Mouse (Mus musculus): ENCODE measurements around the gene Cux1. TPM values are rescaled to one million over a fixed set of nuclear protein-coding genes. Genes with fewer than 3 reads are reported as not detected.

Gene Cux1
- polyA plus RNA-seq, 1 experiment from 2014 or later: 107 TPM

DNA sequence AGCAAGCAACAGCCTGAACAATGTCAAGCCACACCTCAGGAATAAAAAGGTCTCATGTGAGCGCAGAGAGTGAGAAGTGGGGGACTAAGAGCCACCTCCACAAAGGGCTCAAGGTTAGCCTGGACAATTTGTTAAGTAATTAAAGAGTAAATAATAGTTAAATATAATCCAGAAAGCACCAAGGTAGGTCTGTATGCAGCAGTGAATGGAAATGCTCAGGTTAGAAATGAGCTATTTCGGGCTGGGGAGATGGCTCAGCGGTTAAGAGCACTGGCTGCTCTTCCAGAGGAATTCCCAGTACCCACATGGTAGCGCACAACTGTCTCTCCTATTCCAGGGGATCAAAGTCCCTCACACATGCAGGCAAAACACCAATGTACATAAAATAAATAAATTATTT, 59.7 kb downstream of the Cux1 start:
- no peaks in the 10 kb centered on the region for H3K9me3 ChIP-seq
- 93% methylated on average over 4 of the region's 4 CpGs for WGBS

DNA sequence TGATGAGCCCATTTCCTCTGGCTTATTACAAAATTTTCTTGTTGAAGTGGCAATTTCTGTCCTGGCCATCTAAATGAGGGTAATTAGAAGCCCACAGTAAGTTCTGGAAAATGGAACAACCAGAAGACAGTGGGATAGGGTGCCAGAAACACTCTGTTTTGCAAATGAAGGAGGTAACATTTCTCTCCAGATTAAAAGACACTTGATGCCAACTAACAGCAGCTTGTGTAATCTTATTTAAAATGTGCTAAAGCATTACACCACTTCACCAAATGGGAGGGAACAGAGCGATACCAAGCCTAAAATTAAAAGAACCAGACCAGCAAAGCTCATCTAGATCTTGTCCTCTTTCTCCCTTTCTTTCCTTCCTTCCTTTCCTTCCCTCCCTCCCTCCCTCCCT, 61.0 kb downstream of the Cux1 start:
- 82% methylated on average over 1 of the region's 1 CpGs for WGBS
- Histone ChIP-seq H3K4me1 (peaks cover 45% of the 10 kb centered on the region), H3K36me3 (replicated peaks) (no peaks in the 10 kb centered on the region), H3K4me3 (no peak overlapping the region), H3K27ac (no peak overlapping the region), H3K27me3 (ENCODE audit: poor library complexity, severe bottlenecking) (no peaks in the 10 kb centered on the region), H3K9me3 (no peaks in the 10 kb centered on the region)
- no peak for DNase-seq (ENCODE audit: extremely low spot score, low spot score)

More for the DNA sequence above, 59.7 kb downstream of the Cux1 start:
- Histone ChIP-seq H3K27ac (no peak overlapping the region), H3K27me3 (ENCODE audit: poor library complexity, severe bottlenecking) (no peaks in the 10 kb centered on the region), H3K4me1 (peaks cover 32% of the 10 kb centered on the region), H3K4me3 (no peak overlapping the region), H3K36me3 (replicated peaks) (no peaks in the 10 kb centered on the region)
- DNase-seq (ENCODE audit: extremely low spot score, low spot score): no peak

DNA sequence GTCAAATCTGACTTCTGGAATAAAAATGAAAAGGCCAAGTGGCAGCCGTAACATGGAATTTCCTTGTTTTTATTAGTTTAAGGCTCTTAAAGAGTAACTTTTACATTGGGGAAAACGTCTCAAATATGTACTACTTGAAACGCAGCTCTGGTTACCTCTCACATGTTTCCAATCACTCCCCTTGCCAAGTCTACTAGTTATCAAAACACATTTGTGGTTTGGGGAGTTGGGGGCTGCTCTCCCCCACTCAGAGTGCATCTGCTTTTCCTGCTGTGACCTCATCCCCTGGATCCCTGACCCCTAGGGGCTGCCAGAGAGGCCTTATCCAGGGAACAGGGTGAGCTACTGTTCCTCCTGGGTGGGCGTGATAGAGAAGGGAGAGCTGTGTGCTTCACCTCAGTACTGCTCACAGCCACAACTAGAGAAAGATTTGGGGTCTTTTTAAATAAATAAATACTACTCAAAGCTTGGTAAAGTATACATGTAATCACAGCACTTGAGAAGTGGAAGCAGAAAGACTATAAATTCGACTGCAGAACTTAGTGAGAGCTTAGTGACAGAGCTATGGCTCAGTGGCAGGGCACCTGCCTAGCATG, 64.7 kb downstream of the Cux1 start:
- H3K27ac ChIP-seq: no peak overlapping the region
- peak; percentile 16 for DNase-seq (ENCODE audit: extremely low spot score, low spot score)
- H3K9me3 ChIP-seq: no peaks in the 10 kb centered on the region
- WGBS: 59% methylated on average over 5 of the region's 5 CpGs
- H3K4me3 ChIP-seq: no peak overlapping the region
- no peaks in the 10 kb centered on the region for H3K27me3 ChIP-seq (ENCODE audit: poor library complexity, severe bottlenecking)
- peaks cover 59% of the 10 kb centered on the region for H3K4me1 ChIP-seq
- H3K36me3 ChIP-seq (replicated peaks): no peaks in the 10 kb centered on the region

DNA sequence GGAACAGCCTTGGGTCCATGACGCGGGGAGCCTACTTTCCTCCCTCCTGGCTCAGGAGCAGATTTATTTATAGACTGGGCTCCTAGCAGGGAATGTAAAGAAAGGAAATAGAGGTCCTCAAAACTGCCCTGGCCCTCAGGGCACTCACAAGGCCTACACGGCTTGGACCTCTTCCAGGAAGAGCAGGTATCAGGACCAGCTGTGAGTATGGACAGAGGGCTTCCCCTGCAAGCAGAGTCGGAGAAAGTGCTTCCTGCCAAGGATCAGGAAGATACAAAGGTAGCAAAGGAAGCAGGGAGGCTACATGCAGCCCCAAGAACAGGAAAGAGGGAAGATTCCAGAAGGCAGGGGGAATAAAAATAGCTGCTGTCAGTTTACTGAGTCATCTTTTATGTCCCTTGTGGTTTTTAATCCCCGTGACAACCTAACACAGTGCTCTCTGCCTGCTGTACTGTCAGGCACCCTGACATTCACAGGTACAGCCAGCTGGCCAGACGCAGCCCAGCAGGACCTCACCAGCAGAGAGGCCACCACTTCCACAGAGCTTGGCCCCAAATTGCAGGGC, 66.9 kb downstream of the Cux1 start:
- WGBS: 71% methylated on average over 6 of the region's 6 CpGs
- Histone ChIP-seq H3K4me1 (peaks cover 57% of the 10 kb centered on the region), H3K27me3 (ENCODE audit: poor library complexity, severe bottlenecking) (no peaks in the 10 kb centered on the region), H3K9me3 (no peaks in the 10 kb centered on the region), H3K27ac (no peak overlapping the region), H3K36me3 (replicated peaks) (no peaks in the 10 kb centered on the region), H3K4me3 (no peak overlapping the region)
- DNase-seq (ENCODE audit: extremely low spot score, low spot score): no peak

DNA sequence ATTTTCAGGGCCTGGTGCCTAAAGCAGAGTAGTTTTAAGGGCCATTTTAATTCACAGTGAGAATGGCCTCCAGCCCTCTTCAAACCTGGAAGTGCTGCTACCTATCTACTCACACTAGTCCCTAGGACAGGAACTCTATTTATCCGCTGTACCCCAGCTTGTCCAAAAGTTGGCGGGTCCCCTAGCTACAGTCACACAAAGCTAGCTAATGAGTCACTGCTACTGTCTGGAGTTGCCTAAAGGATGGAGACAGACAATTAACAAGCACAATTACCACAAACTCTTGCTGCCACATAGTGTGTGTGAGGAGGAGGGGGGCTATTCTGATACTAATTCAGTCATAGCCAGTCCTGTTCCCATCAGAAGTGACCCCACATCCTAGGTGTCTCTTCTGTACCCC, 68.0 kb downstream of the Cux1 start:
- Histone ChIP-seq H3K4me3 (no peak overlapping the region), H3K36me3 (replicated peaks) (no peaks in the 10 kb centered on the region), H3K9me3 (no peaks in the 10 kb centered on the region), H3K27ac (no peak overlapping the region), H3K27me3 (ENCODE audit: poor library complexity, severe bottlenecking) (no peaks in the 10 kb centered on the region), H3K4me1 (peaks cover 61% of the 10 kb centered on the region)
- no peak for DNase-seq (ENCODE audit: extremely low spot score, low spot score)
- 92% methylated on average over 2 of the region's 2 CpGs for WGBS

DNA sequence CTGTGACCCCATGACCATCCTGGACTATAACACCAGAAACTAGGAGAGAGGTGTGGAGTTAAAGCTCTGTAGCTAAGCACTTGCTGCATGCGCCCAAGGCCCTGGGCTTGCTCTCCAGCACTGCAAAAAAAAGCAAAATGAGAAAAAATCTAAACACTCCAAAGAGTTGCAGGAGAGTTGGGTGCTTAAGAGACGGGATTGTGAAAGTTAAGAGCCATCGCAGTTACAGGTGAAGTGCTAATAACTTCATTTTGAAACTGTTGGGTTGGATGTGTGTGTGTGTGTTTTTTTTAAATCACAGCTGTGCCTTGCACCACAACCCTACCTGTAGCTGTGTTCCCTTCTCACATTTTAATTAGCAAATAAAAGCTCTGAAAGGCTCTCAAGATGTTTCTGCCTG, 68.5 kb downstream of the Cux1 start:
- no peak overlapping the region for H3K4me3 ChIP-seq
- no peak overlapping the region for H3K27ac ChIP-seq
- 94% methylated on average over 3 of the region's 3 CpGs for WGBS
- DNase-seq (ENCODE audit: extremely low spot score, low spot score): no peak
- no peaks in the 10 kb centered on the region for H3K27me3 ChIP-seq (ENCODE audit: poor library complexity, severe bottlenecking)
- no peaks in the 10 kb centered on the region for H3K9me3 ChIP-seq
- H3K36me3 ChIP-seq (replicated peaks): no peaks in the 10 kb centered on the region
- H3K4me1 ChIP-seq: peaks cover 57% of the 10 kb centered on the region

DNA sequence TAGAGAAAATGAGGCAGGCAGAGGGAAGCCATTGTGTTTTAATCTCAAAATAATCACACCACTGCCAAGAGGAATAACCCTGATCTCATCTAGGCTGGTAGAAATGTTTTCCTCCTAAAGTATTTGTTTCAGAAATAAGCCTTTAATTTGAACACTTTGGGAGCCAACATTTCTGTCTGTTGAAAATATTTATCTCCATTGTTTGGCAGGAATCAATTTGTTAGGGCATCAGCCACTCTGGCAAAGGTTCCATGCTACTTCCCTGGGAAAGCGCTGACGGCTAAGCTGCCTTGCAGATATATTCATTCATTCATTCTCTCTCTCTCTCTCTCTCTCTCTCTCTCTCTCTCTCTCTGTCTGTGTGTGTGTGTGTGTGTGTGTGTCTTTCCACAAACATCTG, 70.0 kb downstream of the Cux1 start:
- Histone ChIP-seq H3K4me1 (peaks cover 52% of the 10 kb centered on the region), H3K4me3 (no peak overlapping the region), H3K36me3 (replicated peaks) (no peaks in the 10 kb centered on the region), H3K27ac (no peak overlapping the region), H3K27me3 (ENCODE audit: poor library complexity, severe bottlenecking) (no peaks in the 10 kb centered on the region), H3K9me3 (no peaks in the 10 kb centered on the region)
- no peak for DNase-seq (ENCODE audit: extremely low spot score, low spot score)
- 91% methylated on average over 2 of the region's 2 CpGs for WGBS

DNA sequence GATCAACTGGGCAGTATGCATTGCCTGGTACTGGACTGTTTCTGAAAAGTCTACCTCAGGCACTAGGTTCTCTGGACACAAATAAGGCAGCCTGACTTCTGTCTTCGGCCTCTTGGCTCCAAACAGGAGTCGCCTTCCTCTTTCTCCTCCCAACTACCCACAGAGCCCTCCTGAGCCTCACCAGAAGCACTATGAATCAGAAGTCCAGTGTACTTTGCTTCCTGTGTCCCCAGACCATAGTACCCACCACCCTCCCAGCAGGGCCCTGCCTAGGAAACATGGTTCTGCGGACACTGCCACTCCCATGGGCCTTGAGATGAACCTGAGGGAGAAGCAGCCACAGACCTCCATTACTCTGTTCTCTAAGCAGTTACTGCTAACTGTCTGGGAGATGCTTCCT, 71.7 kb downstream of the Cux1 start:
- no peak for DNase-seq (ENCODE audit: extremely low spot score, low spot score)
- H3K36me3 ChIP-seq (replicated peaks): no peaks in the 10 kb centered on the region
- peaks cover 38% of the 10 kb centered on the region for H3K4me1 ChIP-seq
- no peak overlapping the region for H3K4me3 ChIP-seq
- WGBS: 95% methylated on average over 3 of the region's 3 CpGs
- no peaks in the 10 kb centered on the region for H3K27me3 ChIP-seq (ENCODE audit: poor library complexity, severe bottlenecking)
- H3K9me3 ChIP-seq: no peaks in the 10 kb centered on the region
- no peak overlapping the region for H3K27ac ChIP-seq

DNA sequence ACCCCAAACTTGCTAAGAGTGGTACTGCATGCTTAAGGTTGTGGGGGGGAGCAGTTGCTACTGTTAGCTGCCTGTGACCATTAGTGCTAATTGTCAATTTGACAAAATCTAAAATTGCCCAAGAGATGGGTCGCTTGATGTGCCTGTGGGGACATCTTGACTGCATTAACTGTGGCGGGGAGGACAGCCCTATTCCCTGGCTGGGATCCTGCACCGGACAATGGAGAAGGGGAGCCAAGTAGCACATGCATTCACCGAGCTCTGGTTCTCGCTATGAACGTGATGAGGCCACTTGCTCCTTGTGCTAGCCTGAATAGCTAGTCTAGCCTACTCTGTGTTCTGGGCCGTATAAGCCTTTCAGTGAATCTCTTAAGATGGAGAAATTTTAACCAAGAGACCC, 72.4 kb downstream of the Cux1 start:
- DNase-seq (ENCODE audit: extremely low spot score, low spot score): no peak
- Histone ChIP-seq H3K9me3 (no peaks in the 10 kb centered on the region), H3K4me1 (peaks cover 34% of the 10 kb centered on the region), H3K27me3 (ENCODE audit: poor library complexity, severe bottlenecking) (no peaks in the 10 kb centered on the region), H3K27ac (no peak overlapping the region), H3K4me3 (no peak overlapping the region), H3K36me3 (replicated peaks) (no peaks in the 10 kb centered on the region)
- 77% methylated on average over 7 of the region's 7 CpGs for WGBS

DNA sequence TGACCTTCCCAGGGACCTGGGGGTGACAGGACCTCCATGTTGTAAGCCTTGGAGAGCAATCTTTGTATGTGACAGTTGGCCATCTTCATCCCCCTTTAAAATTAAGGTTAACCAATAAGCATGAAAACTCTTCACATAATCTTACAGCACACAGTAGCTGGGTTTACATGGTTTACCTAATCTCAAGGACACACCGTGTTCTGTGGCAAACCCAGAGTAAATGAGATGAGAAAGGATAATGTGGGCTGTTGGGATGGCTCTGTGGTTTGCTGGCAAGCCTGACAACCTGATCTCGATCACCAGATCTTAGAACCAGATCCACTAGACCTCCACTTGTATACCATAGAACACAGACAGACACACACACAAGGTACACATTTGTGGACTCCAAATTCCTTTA, 73.0 kb downstream of the Cux1 start:
- Histone ChIP-seq H3K4me1 (peaks cover 32% of the 10 kb centered on the region), H3K36me3 (replicated peaks) (no peaks in the 10 kb centered on the region), H3K27me3 (ENCODE audit: poor library complexity, severe bottlenecking) (no peaks in the 10 kb centered on the region), H3K27ac (no peak overlapping the region), H3K9me3 (no peaks in the 10 kb centered on the region), H3K4me3 (no peak overlapping the region)
- no peak for DNase-seq (ENCODE audit: extremely low spot score, low spot score)
- WGBS: 97% methylated on average over 2 of the region's 2 CpGs

DNA sequence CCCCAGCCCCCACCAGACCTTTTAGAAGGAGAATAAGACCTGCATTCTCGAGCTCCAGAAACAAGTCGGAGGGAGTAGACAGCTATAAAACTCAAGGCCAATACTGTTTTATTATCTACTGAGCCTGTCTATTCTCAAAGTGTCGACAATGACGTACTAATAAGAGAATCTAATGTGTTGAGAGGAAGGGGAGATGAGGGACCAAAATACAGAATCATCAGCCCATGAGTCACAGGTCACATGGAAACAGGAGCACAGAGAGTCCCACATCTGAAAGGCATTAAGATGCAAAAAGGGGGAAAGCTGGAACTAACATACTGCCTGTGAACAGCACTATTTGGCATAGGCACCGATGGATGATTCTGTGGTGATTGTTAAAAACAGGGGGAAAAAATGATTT, 77.8 kb downstream of the Cux1 start:
- no peaks in the 10 kb centered on the region for H3K27me3 ChIP-seq (ENCODE audit: poor library complexity, severe bottlenecking)
- DNase-seq (ENCODE audit: extremely low spot score, low spot score): no peak
- WGBS: 86% methylated on average over 5 of the region's 5 CpGs
- no peak overlapping the region for H3K4me3 ChIP-seq
- peaks cover 32% of the 10 kb centered on the region for H3K4me1 ChIP-seq
- H3K36me3 ChIP-seq (replicated peaks): peaks cover 20% of the 10 kb centered on the region
- no peak overlapping the region for H3K27ac ChIP-seq
- no peaks in the 10 kb centered on the region for H3K9me3 ChIP-seq

DNA sequence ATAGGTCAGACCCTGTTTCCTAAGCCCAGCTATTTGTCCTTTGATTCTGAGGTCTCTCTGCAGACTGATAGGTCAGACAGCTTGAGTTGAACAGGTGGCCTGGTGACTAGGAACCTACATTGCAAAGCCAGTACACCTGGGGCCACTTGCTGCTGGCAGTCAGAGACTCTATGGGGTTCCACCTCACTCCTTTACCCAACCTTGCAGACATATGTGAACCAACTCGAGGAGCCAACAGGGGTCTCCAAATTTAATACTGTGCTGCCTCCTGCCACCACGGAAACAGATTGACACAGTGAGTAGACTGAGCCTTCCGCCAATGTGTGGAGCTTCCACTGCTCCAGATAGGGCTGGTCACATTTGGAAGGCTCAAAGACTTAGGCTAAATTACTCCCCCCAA, 78.6 kb downstream of the Cux1 start:
- DNase-seq (ENCODE audit: extremely low spot score, low spot score): no peak
- H3K36me3 ChIP-seq (replicated peaks): peaks cover 27% of the 10 kb centered on the region
- no peaks in the 10 kb centered on the region for H3K9me3 ChIP-seq
- H3K4me1 ChIP-seq: peaks cover 30% of the 10 kb centered on the region
- no peaks in the 10 kb centered on the region for H3K27me3 ChIP-seq (ENCODE audit: poor library complexity, severe bottlenecking)
- no peak overlapping the region for H3K27ac ChIP-seq
- 83% methylated on average over 3 of the region's 3 CpGs for WGBS
- H3K4me3 ChIP-seq: no peak overlapping the region

DNA sequence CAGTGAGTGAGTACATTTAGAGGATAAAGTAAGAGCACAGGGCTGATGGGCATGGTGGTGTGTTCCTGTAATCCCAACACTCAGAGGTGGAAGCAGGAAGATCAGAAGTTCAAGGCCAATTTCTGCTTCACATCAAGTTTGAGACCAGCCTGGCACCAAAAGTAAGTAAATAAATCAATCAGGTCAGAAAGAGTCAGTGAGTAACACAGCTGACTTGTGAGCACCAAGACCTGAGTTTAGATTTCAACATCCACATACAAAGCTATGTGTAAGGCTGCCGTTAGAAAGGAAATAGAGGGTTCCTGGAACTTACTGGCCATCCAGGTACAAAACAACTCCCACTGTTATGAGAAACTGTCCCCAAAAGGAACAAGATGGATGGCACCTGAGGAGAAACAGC, 79.1 kb downstream of the Cux1 start:
- WGBS: 97% methylated on average over 1 of the region's 1 CpGs
- peaks cover 32% of the 10 kb centered on the region for H3K36me3 ChIP-seq (replicated peaks)
- H3K27me3 ChIP-seq (ENCODE audit: poor library complexity, severe bottlenecking): no peaks in the 10 kb centered on the region
- H3K9me3 ChIP-seq: no peaks in the 10 kb centered on the region
- no peak overlapping the region for H3K4me3 ChIP-seq
- no peak overlapping the region for H3K27ac ChIP-seq
- H3K4me1 ChIP-seq: peaks cover 25% of the 10 kb centered on the region
- DNase-seq (ENCODE audit: extremely low spot score, low spot score): no peak

Data from forebrain, embryonic 10.5 days (tissue).